ENCODE assay signal across 13 mouse cellular contexts in genomic region chr17:81502732-81503131, GRCm38 (mm10).
DNase-seq lines count a peak whose midpoint lies in the region; ATAC-seq lines count a peak whose summit lies in the region.
"Had no signal": no experiment of that assay in that cellular context is flagged by ENCODE, and none has a peak within 500 bp of the region (broad histone marks: within the 10 kb centered on the region; RNA-seq: fewer than 3 reads in every experiment).

No protein-coding gene starts in this region.

- DNase-seq in forebrain, embryonic 14.5 days (ENCODE audit: low spot score): no peak
- DNase-seq in forebrain, embryonic 11.5 days (ENCODE audit: low spot score): no peak
- DNase-seq in cerebellum, adult 8-10 months: peak; percentile 67
- DNase-seq in layer of hippocampus, adult 9-10 months (ENCODE audit: low spot score): peak; percentile 35
- DNase-seq in right cerebral cortex, adult 2 months (ENCODE audit: low spot score in 2 of 2): peak; percentile 47 to 58
- no peak for DNase-seq in kidney, adult 11 months
- DNase-seq: heart, adult 2 months; liver, postnatal 0 days had no signal

- H3K9me3 ChIP-seq in forebrain, embryonic 14.5 days (replicated peaks; ENCODE audit: control insufficient read depth, low read length): no peaks in the 10 kb centered on the region
- no peaks in the 10 kb centered on the region for H3K9me3 ChIP-seq in forebrain, embryonic 11.5 days (ENCODE audit: control insufficient read depth, low read length)
- no peaks in the 10 kb centered on the region for H3K9me3 ChIP-seq in hindbrain, embryonic 13.5 days
- H3K9me3 ChIP-seq: intestine, embryonic 15.5 days; neural tube, embryonic 12.5 days had no signal

- ATAC-seq in forebrain, embryonic 14.5 days: peak; percentile 53; the same call in 1 of the 2 replicates
- no peak for ATAC-seq in forebrain, embryonic 11.5 days (replicated peaks; ENCODE audit: low FRiP score)
- ATAC-seq in CD4-positive, CD25-positive, alpha-beta regulatory T cell, adult 4 months: no peak
- no peak for ATAC-seq in hindbrain, embryonic 13.5 days (ENCODE audit: low FRiP score)
- ATAC-seq: intestine, embryonic 15.5 days; liver, postnatal 0 days had no signal

- no peaks in the 10 kb centered on the region for H3K27me3 ChIP-seq in forebrain, embryonic 14.5 days (replicated peaks; ENCODE audit: control insufficient read depth, insufficient read depth, low read length)
- H3K27me3 ChIP-seq in forebrain, embryonic 11.5 days (ENCODE audit: control insufficient read depth, insufficient read depth, low read length): no peaks in the 10 kb centered on the region
- H3K27me3 ChIP-seq in hindbrain, embryonic 13.5 days: no peaks in the 10 kb centered on the region
- H3K27me3 ChIP-seq: intestine, embryonic 15.5 days; neural tube, embryonic 12.5 days had no signal

- WGBS in forebrain, embryonic 14.5 days: 65% methylated on average over 3 of the region's 3 CpGs
- 91% methylated on average over 3 of the region's 3 CpGs for WGBS in forebrain, embryonic 11.5 days
- 85% methylated on average over 3 of the region's 3 CpGs for WGBS in hindbrain, embryonic 13.5 days

- H3K36me3 ChIP-seq in forebrain, embryonic 14.5 days (ENCODE audit: control insufficient read depth, insufficient read depth, low read length): no peaks in the 10 kb centered on the region
- no peaks in the 10 kb centered on the region for H3K36me3 ChIP-seq in forebrain, embryonic 11.5 days (ENCODE audit: control insufficient read depth, insufficient read depth, low read length)
- no peaks in the 10 kb centered on the region for H3K36me3 ChIP-seq in hindbrain, embryonic 13.5 days
- H3K36me3 ChIP-seq: intestine, embryonic 15.5 days; neural tube, embryonic 12.5 days had no signal

- H3K9ac ChIP-seq in forebrain, embryonic 14.5 days (ENCODE audit: low read length): no peak overlapping the region
- H3K9ac ChIP-seq in forebrain, embryonic 11.5 days (ENCODE audit: low read length): no peak overlapping the region
- H3K9ac ChIP-seq in hindbrain, embryonic 13.5 days: no peak overlapping the region
- H3K9ac ChIP-seq: intestine, embryonic 15.5 days; liver, postnatal 0 days; neural tube, embryonic 12.5 days had no signal

- H3K4me1 ChIP-seq in forebrain, embryonic 14.5 days (ENCODE audit: control insufficient read depth, insufficient read depth, low read length): peaks cover 5% of the 10 kb centered on the region; the same call in 1 of the 2 replicates
- no peaks in the 10 kb centered on the region for H3K4me1 ChIP-seq in forebrain, embryonic 11.5 days (replicated peaks; ENCODE audit: control insufficient read depth, insufficient read depth, low read length)
- H3K4me1 ChIP-seq in hindbrain, embryonic 13.5 days (replicated peaks): peaks cover 10% of the 10 kb centered on the region
- H3K4me1 ChIP-seq: intestine, embryonic 15.5 days; neural tube, embryonic 12.5 days had no signal

- no peak overlapping the region for H3K4me2 ChIP-seq in forebrain, embryonic 14.5 days (ENCODE audit: low read length)
- H3K4me2 ChIP-seq in forebrain, embryonic 11.5 days (ENCODE audit: low read depth, low read length, severe bottlenecking): no peak overlapping the region
- no peak overlapping the region for H3K4me2 ChIP-seq in hindbrain, embryonic 13.5 days
- H3K4me2 ChIP-seq: intestine, embryonic 15.5 days; neural tube, embryonic 12.5 days had no signal

- H3K27ac ChIP-seq in forebrain, embryonic 14.5 days (ENCODE audit: low read depth, low read length): no peak overlapping the region
- H3K27ac ChIP-seq in forebrain, embryonic 11.5 days (ENCODE audit: low read depth, low read length): no peak overlapping the region
- H3K27ac ChIP-seq in hindbrain, embryonic 13.5 days: no peak overlapping the region
- H3K27ac ChIP-seq: heart, adult 2 months; intestine, embryonic 15.5 days; neural tube, embryonic 12.5 days had no signal

- no peak overlapping the region for H3K4me3 ChIP-seq in forebrain, embryonic 14.5 days (ENCODE audit: low read depth, low read length)
- H3K4me3 ChIP-seq in forebrain, embryonic 11.5 days (ENCODE audit: low read depth, low read length): no peak overlapping the region
- no peak overlapping the region for H3K4me3 ChIP-seq in hindbrain, embryonic 13.5 days
- H3K4me3 ChIP-seq: erythroblast, embryonic 14.5 days; heart, adult 2 months; intestine, embryonic 15.5 days; neural tube, embryonic 12.5 days had no signal

Comparison
In these comparisons a context has a peak if more than half of its experiments do, and no peak if none do; other contexts are left out.
1. DNase-seq: peak in cerebellum, adult 8-10 months (single experiment), layer of hippocampus, adult 9-10 months (single experiment) and right cerebral cortex, adult 2 months (2 of 2); none in forebrain, embryonic 14.5 days (single experiment), forebrain, embryonic 11.5 days (single experiment) and kidney, adult 11 months (single experiment).